Mouse (Mus musculus): ENCODE results near the gene Rassf5. TPM values are rescaled to one million over a fixed set of nuclear protein-coding genes. Genes with fewer than 3 reads are reported as not detected.

Gene Rassf5
- polyA plus RNA-seq, 1 experiment from 2014 or later = 1.4 TPM

- Histone ChIP-seq H3K4me3 (no peak overlapping the region), H3K36me3 (peaks cover 22% of the 10 kb centered on the region), H3K9me3 (no peaks in the 10 kb centered on the region), H3K4me1 (replicated peaks) (no peaks in the 10 kb centered on the region), H3K27me3 (ENCODE audit: insufficient read depth, poor library complexity, severe bottlenecking) (no peaks in the 10 kb centered on the region), H3K27ac (no peak overlapping the region)
- whole genome bisulfite sequencing = 86% methylated on average over 7 of the region's 7 CpGs
- no peak for DNase-seq (ENCODE audit: low spot score)
These were observed 61.9 kb downstream of the Rassf5 start for GRCm38 (mm10) chr1:131183201-131183600.

GRCm38 (mm10) chr1:131181642-131182527, 63.2 kb downstream of the Rassf5 start:
- Histone ChIP-seq H3K36me3 (peaks cover 35% of the 10 kb centered on the region), H3K27me3 (ENCODE audit: insufficient read depth, poor library complexity, severe bottlenecking) (no peaks in the 10 kb centered on the region), H3K27ac (no peak overlapping the region), H3K9me3 (no peaks in the 10 kb centered on the region), H3K4me1 (replicated peaks) (0 out of 2 replicates have a peak, but pooled peaks cover 3% of the 10 kb centered on the region), H3K4me3 (no peak overlapping the region)
- 70% methylated on average over 9 of the region's 9 CpGs for WGBS
- DNase-seq (ENCODE audit: low spot score) = peak; percentile 70

- no peak overlapping the region for H3K27ac ChIP-seq
- no peaks in the 10 kb centered on the region for H3K9me3 ChIP-seq
- H3K4me3 ChIP-seq = no peak overlapping the region
- WGBS = 94% methylated on average over 7 of the region's 7 CpGs
- H3K36me3 ChIP-seq = peaks cover 50% of the 10 kb centered on the region
- H3K27me3 ChIP-seq (ENCODE audit: insufficient read depth, poor library complexity, severe bottlenecking) = no peaks in the 10 kb centered on the region
- no peak for DNase-seq (ENCODE audit: low spot score)
- H3K4me1 ChIP-seq (replicated peaks) = 0 out of 2 replicates have a peak, but pooled peaks cover 3% of the 10 kb centered on the region
These were observed 64.7 kb downstream of the Rassf5 start for GRCm38 (mm10) chr1:131180386-131180785.

- DNase-seq (ENCODE audit: low spot score) = no peak
- peaks cover 73% of the 10 kb centered on the region for H3K36me3 ChIP-seq
- H3K4me3 ChIP-seq = no peak overlapping the region
- 0 out of 2 replicates have a peak, but pooled peaks cover 3% of the 10 kb centered on the region for H3K4me1 ChIP-seq (replicated peaks)
- no peaks in the 10 kb centered on the region for H3K9me3 ChIP-seq
- 91% methylated on average over 5 of the region's 5 CpGs for WGBS
- no peaks in the 10 kb centered on the region for H3K27me3 ChIP-seq (ENCODE audit: insufficient read depth, poor library complexity, severe bottlenecking)
- no peak overlapping the region for H3K27ac ChIP-seq
These were observed 67.0 kb downstream of the Rassf5 start for GRCm38 (mm10) chr1:131178083-131178482.

GRCm38 (mm10) chr1:131177249-131177648, 67.8 kb downstream of the Rassf5 start:
- Histone ChIP-seq H3K4me3 (no peak overlapping the region), H3K27ac (peak overlapping the region; percentile 53; the same call in 1 of the 2 replicates), H3K4me1 (replicated peaks) (0 out of 2 replicates have a peak, but pooled peaks cover 3% of the 10 kb centered on the region), H3K9me3 (no peaks in the 10 kb centered on the region), H3K27me3 (ENCODE audit: insufficient read depth, poor library complexity, severe bottlenecking) (no peaks in the 10 kb centered on the region), H3K36me3 (peaks cover 81% of the 10 kb centered on the region)
- WGBS = 83% methylated on average over 4 of the region's 4 CpGs
- DNase-seq (ENCODE audit: low spot score) = no peak

- H3K9me3 ChIP-seq = no peaks in the 10 kb centered on the region
- 92% methylated on average over 8 of the region's 8 CpGs for WGBS
- no peaks in the 10 kb centered on the region for H3K27me3 ChIP-seq (ENCODE audit: insufficient read depth, poor library complexity, severe bottlenecking)
- H3K36me3 ChIP-seq = peaks cover 95% of the 10 kb centered on the region
- 0 out of 2 replicates have a peak, but pooled peaks cover 3% of the 10 kb centered on the region for H3K4me1 ChIP-seq (replicated peaks)
- no peak for DNase-seq (ENCODE audit: low spot score)
- no peak overlapping the region for H3K4me3 ChIP-seq
- no peak overlapping the region for H3K27ac ChIP-seq
These were observed 69.2 kb downstream of the Rassf5 start for GRCm38 (mm10) chr1:131175819-131176218.

GRCm38 (mm10) chr1:131175189-131175588, 69.9 kb downstream of the Rassf5 start:
- 92% methylated on average over 1 of the region's 1 CpGs for WGBS
- 0 out of 2 replicates have a peak, but pooled peaks cover 3% of the 10 kb centered on the region for H3K4me1 ChIP-seq (replicated peaks)
- H3K36me3 ChIP-seq = peaks cover 97% of the 10 kb centered on the region
- H3K27me3 ChIP-seq (ENCODE audit: insufficient read depth, poor library complexity, severe bottlenecking) = no peaks in the 10 kb centered on the region
- no peaks in the 10 kb centered on the region for H3K9me3 ChIP-seq
- DNase-seq (ENCODE audit: low spot score) = no peak
- no peak overlapping the region for H3K4me3 ChIP-seq
- no peak overlapping the region for H3K27ac ChIP-seq

- Histone ChIP-seq H3K4me1 (replicated peaks) (0 out of 2 replicates have a peak, but pooled peaks cover 3% of the 10 kb centered on the region), H3K27ac (no peak overlapping the region), H3K4me3 (no peak overlapping the region), H3K9me3 (no peaks in the 10 kb centered on the region), H3K36me3 (peaks cover 97% of the 10 kb centered on the region), H3K27me3 (ENCODE audit: insufficient read depth, poor library complexity, severe bottlenecking) (no peaks in the 10 kb centered on the region)
- no peak for DNase-seq (ENCODE audit: low spot score)
- 91% methylated on average over 12 of the region's 12 CpGs for WGBS
These were observed 70.7 kb downstream of the Rassf5 start for GRCm38 (mm10) chr1:131174299-131174861.

- WGBS = 88% methylated on average over 6 of the region's 6 CpGs
- no peak overlapping the region for H3K4me3 ChIP-seq
- no peak overlapping the region for H3K27ac ChIP-seq
- 0 out of 2 replicates have a peak, but pooled peaks cover 3% of the 10 kb centered on the region for H3K4me1 ChIP-seq (replicated peaks)
- peaks cover 100% of the 10 kb centered on the region for H3K36me3 ChIP-seq
- no peak for DNase-seq (ENCODE audit: low spot score)
- no peaks in the 10 kb centered on the region for H3K27me3 ChIP-seq (ENCODE audit: insufficient read depth, poor library complexity, severe bottlenecking)
- no peaks in the 10 kb centered on the region for H3K9me3 ChIP-seq
These were observed 71.2 kb downstream of the Rassf5 start for GRCm38 (mm10) chr1:131173809-131174208.

- Histone ChIP-seq H3K27ac (no peak overlapping the region), H3K36me3 (peaks cover 100% of the 10 kb centered on the region)
These were observed 72.1 kb downstream of the Rassf5 start for GRCm38 (mm10) chr1:131173001-131173400.

GRCm38 (mm10) chr1:131167612-131168011, 77.4 kb downstream of the Rassf5 start:
- no peaks in the 10 kb centered on the region for H3K27me3 ChIP-seq (ENCODE audit: insufficient read depth, poor library complexity, severe bottlenecking)
- no peak for DNase-seq (ENCODE audit: low spot score)
- peaks cover 100% of the 10 kb centered on the region for H3K36me3 ChIP-seq
- H3K4me3 ChIP-seq = no peak overlapping the region
- no peaks in the 10 kb centered on the region for H3K9me3 ChIP-seq
- H3K4me1 ChIP-seq (replicated peaks) = no peaks in the 10 kb centered on the region
- 93% methylated on average over 10 of the region's 10 CpGs for WGBS
- H3K27ac ChIP-seq = no peak overlapping the region

More at GRCm38 (mm10) chr1:131173001-131173400, 72.1 kb downstream of the Rassf5 start:
- Histone ChIP-seq H3K9me3 (no peaks in the 10 kb centered on the region), H3K27me3 (ENCODE audit: insufficient read depth, poor library complexity, severe bottlenecking) (no peaks in the 10 kb centered on the region), H3K4me1 (replicated peaks) (0 out of 2 replicates have a peak, but pooled peaks cover 3% of the 10 kb centered on the region), H3K4me3 (no peak overlapping the region)
- no peak for DNase-seq (ENCODE audit: low spot score)
- WGBS = 92% methylated on average over 7 of the region's 7 CpGs

- H3K4me1 ChIP-seq (replicated peaks) = no peaks in the 10 kb centered on the region
- WGBS = 84% methylated on average over 6 of the region's 6 CpGs
- H3K4me3 ChIP-seq = no peak overlapping the region
- no peaks in the 10 kb centered on the region for H3K9me3 ChIP-seq
- DNase-seq (ENCODE audit: low spot score) = no peak
- H3K27me3 ChIP-seq (ENCODE audit: insufficient read depth, poor library complexity, severe bottlenecking) = no peaks in the 10 kb centered on the region
- peaks cover 100% of the 10 kb centered on the region for H3K36me3 ChIP-seq
- no peak overlapping the region for H3K27ac ChIP-seq
These were observed 80.6 kb downstream of the Rassf5 start for GRCm38 (mm10) chr1:131164427-131164826.

- DNase-seq (ENCODE audit: low spot score) = no peak
- 90% methylated on average over 11 of the region's 11 CpGs for WGBS
- Histone ChIP-seq H3K27me3 (ENCODE audit: insufficient read depth, poor library complexity, severe bottlenecking) (no peaks in the 10 kb centered on the region), H3K27ac (no peak overlapping the region), H3K4me1 (replicated peaks) (no peaks in the 10 kb centered on the region), H3K9me3 (no peaks in the 10 kb centered on the region), H3K4me3 (no peak overlapping the region), H3K36me3 (peaks cover 84% of the 10 kb centered on the region)
These were observed 84.0 kb downstream of the Rassf5 start for GRCm38 (mm10) chr1:131161091-131161490.

All from hindbrain, embryonic 10.5 days (tissue).